Mouse (Mus musculus): ENCODE results near the gene Cxcl15.

DNA sequence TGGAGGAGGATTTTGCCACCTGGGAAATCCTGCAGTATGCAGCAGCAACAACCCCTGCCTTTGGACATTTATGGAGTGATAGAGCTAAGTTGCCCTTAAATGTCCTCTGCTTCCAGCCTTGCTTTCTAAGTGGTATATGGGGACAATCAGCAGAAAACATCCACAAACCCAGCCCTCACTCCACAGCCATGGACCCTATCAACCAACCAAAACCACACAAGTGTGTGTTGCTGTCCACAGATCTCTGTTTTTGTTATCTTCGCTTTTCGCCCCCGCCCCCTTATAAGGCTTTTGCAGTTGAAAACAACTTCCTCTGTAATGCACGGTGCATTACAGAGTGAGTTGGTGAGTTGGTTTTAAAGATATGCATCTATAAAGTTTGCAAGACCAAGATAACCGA lies 18.8 kb upstream of the Cxcl15 start:
- no peak for TF ChIP-seq GATA1 (IDR thresholded peaks at IDR 0.05; ENCODE audit: low read length)
- no peak for TF ChIP-seq TAL1 (IDR thresholded peaks at IDR 0.05; ENCODE audit: low read length)

Measured in erythroblast, embryonic 14.5 days (primary cell).